Mouse (Mus musculus): ENCODE measurements around the gene Magi2. TPM values are rescaled to one million over a fixed set of nuclear protein-coding genes. Genes with fewer than 3 reads are reported as not detected.
A peak's percentile ranks its signal among the peaks of the same experiment; 100 is the strongest.

Gene Magi2
- polyA plus RNA-seq, 1 experiment = 0.48 TPM

DNA sequence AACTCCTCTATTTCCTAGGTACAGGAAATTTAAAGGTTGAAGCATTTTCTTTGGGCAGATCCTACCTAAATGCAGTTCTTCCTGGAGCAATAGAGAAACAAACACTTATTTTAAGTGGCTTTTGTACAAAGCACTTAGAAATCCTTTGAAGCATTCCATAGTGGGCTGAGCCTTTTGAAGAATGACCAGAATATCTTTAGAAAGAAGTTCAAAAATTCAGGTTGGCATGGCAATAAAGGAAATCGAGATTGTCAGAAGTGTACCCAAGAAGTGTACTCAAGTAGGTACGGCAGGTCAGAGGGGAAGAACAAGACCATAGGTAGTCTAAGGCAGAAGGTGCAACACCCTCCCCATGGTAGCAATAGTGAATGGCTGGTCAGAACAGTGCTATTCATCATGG, 1332.5 kb downstream of the Magi2 start:
- Histone ChIP-seq H3K27me3 (ENCODE audit: control insufficient read depth, insufficient read depth, insufficient read length) (no peaks in the 10 kb centered on the region), H3K4me2 (ENCODE audit: low read depth) (no peak overlapping the region), H3K4me3 (no peak overlapping the region), H3K79me2 (ENCODE audit: control insufficient read depth, insufficient read depth) (no peaks in the 10 kb centered on the region), H3ac (ENCODE audit: control insufficient read depth, insufficient read length) (no peak overlapping the region), H3K36me3 (ENCODE audit: control insufficient read depth, insufficient read depth) (no peaks in the 10 kb centered on the region)
- TF ChIP-seq POLR2A (IDR thresholded peaks at IDR 0.05; ENCODE audit: insufficient read length, low read depth) (no peak), SRF (IDR thresholded peaks at IDR 0.05; ENCODE audit: control insufficient read depth, insufficient read length, low read depth) (no peak), MAX (IDR thresholded peaks at IDR 0.05; ENCODE audit: low read depth) (no peak), USF1 (IDR thresholded peaks at IDR 0.05; ENCODE audit: low read depth) (no peak)

DNA sequence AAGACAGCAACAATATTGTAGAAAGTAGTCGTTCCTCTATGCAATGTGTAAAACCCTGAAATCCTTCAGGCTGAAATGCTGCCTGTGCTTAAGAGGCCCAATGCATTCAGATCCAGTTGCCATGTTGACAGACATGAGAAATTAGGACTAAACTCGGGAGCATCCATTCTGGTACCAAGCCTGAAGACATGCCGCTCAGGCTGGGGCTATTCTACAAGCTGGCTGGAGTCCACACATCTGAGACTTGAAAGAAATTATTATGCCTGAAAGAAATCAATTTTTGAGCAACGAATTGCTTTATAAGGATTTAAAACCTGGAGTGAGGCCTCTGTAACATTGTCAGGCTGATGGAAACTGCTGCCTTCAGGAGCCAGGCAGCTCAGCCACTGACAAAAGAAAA, 1333.0 kb downstream of the Magi2 start:
- no peak overlapping the region for H3K4me2 ChIP-seq (ENCODE audit: low read depth)
- H3K36me3 ChIP-seq (ENCODE audit: control insufficient read depth, insufficient read depth) = no peaks in the 10 kb centered on the region
- H3K27me3 ChIP-seq (ENCODE audit: control insufficient read depth, insufficient read depth, insufficient read length) = no peaks in the 10 kb centered on the region
- no peaks in the 10 kb centered on the region for H3K79me2 ChIP-seq (ENCODE audit: control insufficient read depth, insufficient read depth)
- TF ChIP-seq MAX (IDR thresholded peaks at IDR 0.05; ENCODE audit: low read depth) (no peak), TCF12 (IDR thresholded peaks at IDR 0.05; ENCODE audit: insufficient read depth, poor library complexity, severe bottlenecking) (no peak), MYOG (IDR thresholded peaks at IDR 0.05; ENCODE audit: control insufficient read depth in 1 of 3, insufficient read depth in 1 of 3, insufficient read length in 2 of 3, low read depth in 2 of 3) (no peak)
- H3K4me3 ChIP-seq = no peak overlapping the region
- no peak overlapping the region for H3ac ChIP-seq (ENCODE audit: control insufficient read depth, insufficient read length)

DNA sequence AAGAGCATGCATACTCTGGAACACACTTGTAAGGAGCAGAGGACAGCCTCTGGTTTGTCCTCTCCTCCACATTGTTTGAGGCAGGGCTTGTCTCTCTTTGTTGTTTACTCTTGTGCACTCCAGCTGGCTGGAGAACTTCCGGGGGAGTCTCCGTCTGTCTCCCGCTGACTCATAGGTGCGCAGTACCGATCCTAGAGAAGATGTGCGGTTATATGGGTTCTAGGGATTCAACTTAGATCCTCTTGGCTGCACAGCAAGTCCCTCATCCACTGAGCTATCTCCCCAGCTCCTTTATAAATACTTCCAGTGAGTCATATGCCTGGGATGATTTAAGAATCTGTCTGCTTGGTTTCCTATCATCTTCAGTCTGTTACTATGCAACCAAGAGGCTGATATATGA, 1341.6 kb downstream of the Magi2 start:
- Histone ChIP-seq H3K4me2 (ENCODE audit: low read depth) (peak overlapping the region; percentile 44), H3K79me2 (ENCODE audit: control insufficient read depth, insufficient read depth) (no peaks in the 10 kb centered on the region), H3K4me3 (no peak overlapping the region), H3K27me3 (ENCODE audit: control insufficient read depth, insufficient read depth, insufficient read length) (no peaks in the 10 kb centered on the region), H3ac (ENCODE audit: control insufficient read depth, insufficient read length) (no peak overlapping the region), H3K36me3 (ENCODE audit: control insufficient read depth, insufficient read depth) (no peaks in the 10 kb centered on the region)
- TF ChIP-seq REST (IDR thresholded peaks at IDR 0.05; ENCODE audit: insufficient read depth, insufficient read length) (no peak), TCF12 (IDR thresholded peaks at IDR 0.05; ENCODE audit: insufficient read depth, poor library complexity, severe bottlenecking) (no peak)

DNA sequence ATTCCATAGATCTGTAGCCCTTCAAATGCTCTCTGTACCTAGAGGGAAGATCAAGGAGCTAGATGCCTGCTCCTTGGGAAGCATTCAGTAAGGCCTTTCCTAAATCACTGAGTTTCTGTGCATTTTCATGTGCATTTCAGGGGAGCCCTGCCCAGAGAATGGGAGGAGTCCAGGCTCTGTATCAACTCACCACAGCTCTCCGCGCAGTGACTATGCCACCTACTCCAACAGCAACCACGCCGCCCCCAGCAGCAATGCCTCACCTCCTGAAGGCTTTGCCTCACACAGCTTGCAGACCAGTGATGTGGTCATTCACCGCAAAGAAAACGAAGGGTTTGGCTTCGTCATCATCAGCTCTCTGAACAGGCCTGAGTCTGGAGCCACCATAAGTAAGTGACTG, 1342.1 kb downstream of the Magi2 start:
- no peaks in the 10 kb centered on the region for H3K36me3 ChIP-seq (ENCODE audit: control insufficient read depth, insufficient read depth)
- no peaks in the 10 kb centered on the region for H3K79me2 ChIP-seq (ENCODE audit: control insufficient read depth, insufficient read depth)
- no peak overlapping the region for H3K4me3 ChIP-seq
- H3K27me3 ChIP-seq (ENCODE audit: control insufficient read depth, insufficient read depth, insufficient read length) = no peaks in the 10 kb centered on the region
- peak overlapping the region; percentile 44 for H3K4me2 ChIP-seq (ENCODE audit: low read depth)
- TF ChIP-seq SRF (IDR thresholded peaks at IDR 0.05; ENCODE audit: control insufficient read depth, insufficient read length, low read depth) = no peak
- TF ChIP-seq POLR2A (IDR thresholded peaks at IDR 0.05; ENCODE audit: insufficient read length, low read depth) = no peak
- no peak for TF ChIP-seq REST (IDR thresholded peaks at IDR 0.05; ENCODE audit: insufficient read depth, insufficient read length)
- no peak for TF ChIP-seq MAX (IDR thresholded peaks at IDR 0.05; ENCODE audit: low read depth)
- no peak for TF ChIP-seq USF1 (IDR thresholded peaks at IDR 0.05; ENCODE audit: low read depth)
- TF ChIP-seq MYOD1 (IDR thresholded peaks at IDR 0.05; ENCODE audit: control insufficient read depth in 1 of 3, insufficient read length in 2 of 3, low read depth in 2 of 3) = no peak
- no peak for TF ChIP-seq POLR2AphosphoS2 (IDR thresholded peaks at IDR 0.05; ENCODE audit: insufficient read length, low read depth)
- TF ChIP-seq TCF3 (IDR thresholded peaks at IDR 0.05; ENCODE audit: insufficient read length, low read depth) = no peak
- H3ac ChIP-seq (ENCODE audit: control insufficient read depth, insufficient read length) = no peak overlapping the region

DNA sequence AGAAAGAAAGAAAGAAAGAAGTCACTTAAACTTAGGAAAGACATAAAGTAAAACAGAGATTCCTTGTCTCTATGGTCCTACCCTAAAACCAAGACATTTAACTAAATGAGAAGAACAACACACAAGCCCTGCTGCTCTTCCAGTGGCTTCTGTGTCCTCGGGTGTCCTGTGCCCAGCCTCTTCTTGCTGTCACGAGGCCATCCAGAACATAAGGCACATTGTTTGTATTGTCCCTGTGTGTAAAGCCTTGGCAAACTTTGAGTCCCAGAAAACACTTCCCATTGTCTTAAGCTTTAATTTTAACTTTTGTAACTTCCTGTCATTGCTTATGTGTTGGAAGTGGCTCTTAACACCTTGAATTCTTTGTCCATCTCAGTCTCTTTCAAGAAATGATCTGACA, 1348.0 kb downstream of the Magi2 start:
- Histone ChIP-seq H3K79me2 (ENCODE audit: control insufficient read depth, insufficient read depth) (no peaks in the 10 kb centered on the region), H3K4me3 (no peak overlapping the region), H3K36me3 (ENCODE audit: control insufficient read depth, insufficient read depth) (no peaks in the 10 kb centered on the region), H3ac (ENCODE audit: control insufficient read depth, insufficient read length) (no peak overlapping the region), H3K27me3 (ENCODE audit: control insufficient read depth, insufficient read depth, insufficient read length) (no peaks in the 10 kb centered on the region), H3K4me2 (ENCODE audit: low read depth) (no peak overlapping the region)
- TF ChIP-seq POLR2AphosphoS2 (IDR thresholded peaks at IDR 0.05; ENCODE audit: insufficient read length, low read depth) = no peak
- no peak for TF ChIP-seq REST (IDR thresholded peaks at IDR 0.05; ENCODE audit: insufficient read depth, insufficient read length)
- TF ChIP-seq USF1 (IDR thresholded peaks at IDR 0.05; ENCODE audit: low read depth) = no peak
- TF ChIP-seq SRF (IDR thresholded peaks at IDR 0.05; ENCODE audit: control insufficient read depth, insufficient read length, low read depth) = no peak
- no peak for TF ChIP-seq POLR2A (IDR thresholded peaks at IDR 0.05; ENCODE audit: insufficient read length, low read depth)
- TF ChIP-seq MAX (IDR thresholded peaks at IDR 0.05; ENCODE audit: low read depth) = no peak
- TF ChIP-seq CEBPB (IDR thresholded peaks at IDR 0.05; ENCODE audit: insufficient read depth, poor library complexity, severe bottlenecking) = no peak
- no peak for TF ChIP-seq TCF3 (IDR thresholded peaks at IDR 0.05; ENCODE audit: insufficient read length, low read depth)
- no peak for TF ChIP-seq E2F4 (IDR thresholded peaks at IDR 0.05; ENCODE audit: insufficient read depth)
- TF ChIP-seq MYOD1 (IDR thresholded peaks at IDR 0.05; ENCODE audit: control insufficient read depth in 1 of 3, insufficient read length in 2 of 3, low read depth in 2 of 3) = no peak
- TF ChIP-seq TCF12 (IDR thresholded peaks at IDR 0.05; ENCODE audit: insufficient read depth, poor library complexity, severe bottlenecking) = no peak
- no peak for TF ChIP-seq MYOG (IDR thresholded peaks at IDR 0.05; ENCODE audit: control insufficient read depth in 1 of 3, insufficient read depth in 1 of 3, insufficient read length in 2 of 3, low read depth in 2 of 3)

DNA sequence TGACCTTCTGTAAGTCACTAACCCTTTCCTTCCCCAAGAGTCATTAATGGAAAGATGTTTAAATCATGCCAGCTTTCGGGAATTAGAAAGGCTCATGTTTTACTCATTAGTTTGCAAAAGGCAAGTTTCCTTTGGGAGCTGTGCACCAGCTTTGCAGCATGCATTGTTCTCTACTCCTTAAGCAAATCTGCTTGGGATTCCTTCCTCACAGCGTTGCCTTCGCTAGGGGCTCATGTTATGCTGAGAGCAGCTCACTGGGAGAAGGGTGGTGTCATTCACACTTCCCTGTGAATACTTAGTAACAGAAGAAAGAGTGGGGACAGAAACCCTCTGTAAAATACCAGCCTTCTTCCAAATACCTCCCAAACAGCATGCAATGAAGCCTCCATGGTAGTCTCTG, 1349.0 kb downstream of the Magi2 start:
- Histone ChIP-seq H3K4me2 (ENCODE audit: low read depth) (no peak overlapping the region), H3ac (ENCODE audit: control insufficient read depth, insufficient read length) (no peak overlapping the region), H3K27me3 (ENCODE audit: control insufficient read depth, insufficient read depth, insufficient read length) (no peaks in the 10 kb centered on the region), H3K4me3 (no peak overlapping the region), H3K79me2 (ENCODE audit: control insufficient read depth, insufficient read depth) (no peaks in the 10 kb centered on the region), H3K36me3 (ENCODE audit: control insufficient read depth, insufficient read depth) (no peaks in the 10 kb centered on the region)
- TF ChIP-seq REST (IDR thresholded peaks at IDR 0.05; ENCODE audit: insufficient read depth, insufficient read length) (no peak), MYOD1 (IDR thresholded peaks at IDR 0.05; ENCODE audit: control insufficient read depth in 1 of 3, insufficient read length in 2 of 3, low read depth in 2 of 3) (no peak)

Data from myocyte (in vitro differentiated cells).